Mouse (Mus musculus): ENCODE results near the gene Large1.

- TF ChIP-seq HCFC1 (IDR thresholded peaks at IDR 0.05; ENCODE audit: low read depth, low read length), result no peak
- no peak for TF ChIP-seq TCF12 (IDR thresholded peaks at IDR 0.05; ENCODE audit: low read depth, low read length)
- TF ChIP-seq POLR2A (IDR thresholded peaks at IDR 0.05; ENCODE audit: control insufficient read depth in 1 of 2, insufficient read depth in 1 of 2, low read depth in 1 of 2, low read length in 2 of 2, poor library complexity in 1 of 2), result no peak
- no peak for TF ChIP-seq ELF1 (IDR thresholded peaks at IDR 0.05; ENCODE audit: low read depth, low read length)
- TF ChIP-seq CTCF (IDR thresholded peaks at IDR 0.05 in 2 of 3, conservative IDR thresholded peaks at IDR 0.05 in 1 of 3; ENCODE audit: control insufficient read depth in 1 of 3, insufficient read depth in 1 of 3, low read depth in 2 of 3, low read length in 3 of 3, poor library complexity in 1 of 3, severe bottlenecking in 1 of 3), result no peak
- TF ChIP-seq MXI1 (IDR thresholded peaks at IDR 0.05; ENCODE audit: low read depth, low read length), result no peak
- no peak for TF ChIP-seq POLR2AphosphoS2 (IDR thresholded peaks at IDR 0.05; ENCODE audit: low read length)
- TF ChIP-seq GATA1 (IDR thresholded peaks at IDR 0.05; ENCODE audit: low read depth, low read length), result no peak
These were observed 370.5 kb downstream of the Large1 start for GRCm38 (mm10) chr8:72982832-72983231.

Measured in MEL (cell line).